Mouse (Mus musculus) cerebellum, adult 2 months (tissue): ENCODE measurements around the gene Maml3. TPM values are rescaled to one million over a fixed set of nuclear protein-coding genes. Genes with fewer than 3 reads are reported as not detected.

Experiments
- DNase-seq, 2 experiments: peaks; one replicate each; pipeline ENCODE4 v3.0.0; 2021
- H3K27ac ChIP-seq: fragments of 200-500 bp; 2 replicates; pipeline ENCODE4 v1.5.1; 2012; ENCODE audit warnings: low read length, control low read depth, inconsistent platforms; ENCODE audit not compliant: insufficient read depth
- H3K27me3 ChIP-seq: fragments of 200-500 bp; 2 replicates; pipeline ENCODE4 v1.6.1; 2012; ENCODE audit warnings: inconsistent platforms, mild to moderate bottlenecking, low read length, moderate library complexity; ENCODE audit not compliant: control insufficient read depth, insufficient read depth
- H3K4me1 ChIP-seq: fragments of 200-500 bp; 2 replicates; pipeline ENCODE4 v1.6.1; 2011; ENCODE audit warnings: low read length; ENCODE audit not compliant: control insufficient read depth, insufficient read depth
- H3K4me3 ChIP-seq: fragments of 200-500 bp; replicated peaks from 2 replicates; pipeline ENCODE3; 2011; ENCODE audit warnings: mild to moderate bottlenecking, low read depth, low read length, control low read depth; ENCODE audit not compliant: insufficient read depth
- CTCF ChIP-seq: fragments of 200-500 bp; IDR thresholded peaks from 2 replicates; pipeline ENCODE4 v1.5.1; 2011; ENCODE audit warnings: low read depth, mild to moderate bottlenecking, control low read depth, low read length, moderate library complexity, borderline replicate concordance; ENCODE audit not compliant: insufficient read depth
- POLR2A ChIP-seq: fragments of 200-500 bp; IDR thresholded peaks from 2 replicates; pipeline ENCODE4 v1.6.1; 2011; ENCODE audit warnings: low read length, control low read depth, borderline replicate concordance; ENCODE audit not compliant: insufficient read depth
- WGBS: fragments of 180-500 bp; shearing (Covaris S2); methylation state at CpG from one replicate; pipeline ENCODE4 v1.1.7; 2018; 5-methylcytosine and 5-hydroxymethylcytosine counted together
- polyA plus RNA-seq: library from polyadenylated mRNA; depleted of rRNA; stranded (reverse); fragments of >200 nt; gene quantifications from 2 replicates; pipeline ENCODE4 v1.2.3, GENCODE M21; 2012

Maml3 gene
- polyA plus RNA-seq, 1 experiment = 6.5 TPM

DNA sequence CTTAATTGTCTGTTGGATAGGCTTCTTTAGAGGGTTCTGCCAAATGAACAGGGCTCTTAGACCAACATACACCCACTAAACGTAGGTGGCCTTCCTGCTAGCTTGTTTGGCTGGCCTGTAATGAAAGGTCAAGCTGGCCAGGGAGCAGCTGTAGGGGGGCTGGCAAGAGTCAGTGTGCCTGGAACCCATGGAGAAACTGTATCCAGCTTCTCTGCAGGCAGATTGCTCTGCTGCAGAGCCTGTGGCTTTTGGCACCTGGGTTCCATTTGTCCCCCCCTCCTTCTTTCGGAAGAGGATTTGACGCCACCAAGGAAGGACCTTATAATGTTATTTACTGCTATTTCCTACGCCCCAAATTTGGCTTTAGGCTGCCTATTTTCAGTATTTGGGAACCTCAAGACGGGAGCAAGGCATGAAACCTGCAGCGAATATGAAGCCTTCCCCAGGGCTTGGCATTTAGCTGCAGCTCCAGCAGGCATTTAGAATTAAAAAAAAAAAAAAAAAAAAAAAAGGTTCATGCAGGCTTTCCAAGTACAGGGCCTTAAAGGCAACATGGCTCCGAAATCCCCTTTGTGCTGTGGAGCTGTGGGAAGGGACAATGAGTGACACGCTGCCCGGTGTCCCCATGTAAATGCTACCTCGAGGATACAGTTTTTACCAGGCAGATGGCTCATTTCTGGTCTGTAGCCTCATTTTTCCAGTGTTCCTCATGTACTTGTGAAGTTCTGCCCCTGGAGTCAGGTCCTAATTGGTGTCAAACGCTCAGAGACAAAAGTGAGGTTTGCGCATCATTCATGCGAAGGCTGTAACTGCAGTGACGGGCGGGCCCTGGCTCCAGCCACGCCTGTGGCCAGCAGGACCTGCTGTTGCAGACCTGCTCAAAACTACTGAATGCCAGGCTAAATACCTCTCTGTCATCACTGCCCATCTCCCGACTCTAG, 356.2 kb downstream of the Maml3 start:
- TF ChIP-seq POLR2A (no peak), CTCF (no peak)
- no peaks in the 10 kb centered on the region for H3K27me3 ChIP-seq
- H3K4me1 ChIP-seq = peaks cover 43% of the 10 kb centered on the region
- no peak overlapping the region for H3K4me3 ChIP-seq
- 42% methylated on average over 17 of the region's 17 CpGs for WGBS
- DNase-seq = peak; percentile 55 to 65
- H3K27ac ChIP-seq = 0 out of 2 replicates have a peak overlapping the region, but pooled peaks have one; percentile 31

DNA sequence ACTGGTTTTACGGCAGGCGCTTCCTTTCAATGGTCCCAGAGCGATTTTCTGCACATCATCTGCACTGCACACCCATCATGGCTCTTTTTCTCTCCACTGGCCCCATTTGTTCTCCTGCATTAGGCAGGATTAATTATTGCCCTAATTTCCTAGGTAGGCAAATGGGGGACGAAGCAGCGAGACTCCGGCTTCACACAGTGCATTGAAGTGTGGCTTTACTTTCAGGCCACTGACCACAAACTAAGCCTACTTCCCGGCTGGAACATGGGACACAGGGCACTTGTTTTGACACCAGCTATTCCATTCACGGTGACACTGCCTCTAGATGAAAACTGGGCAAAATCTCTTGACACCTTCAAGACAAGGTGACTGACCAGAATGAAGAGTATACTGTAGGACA, 358.1 kb downstream of the Maml3 start:
- H3K27me3 ChIP-seq = no peaks in the 10 kb centered on the region
- WGBS = 92% methylated on average over 8 of the region's 8 CpGs
- H3K27ac ChIP-seq = no peak overlapping the region
- peaks cover 34% of the 10 kb centered on the region for H3K4me1 ChIP-seq
- no peak for TF ChIP-seq CTCF
- TF ChIP-seq POLR2A = no peak
- H3K4me3 ChIP-seq = no peak overlapping the region
- no peak for DNase-seq

DNA sequence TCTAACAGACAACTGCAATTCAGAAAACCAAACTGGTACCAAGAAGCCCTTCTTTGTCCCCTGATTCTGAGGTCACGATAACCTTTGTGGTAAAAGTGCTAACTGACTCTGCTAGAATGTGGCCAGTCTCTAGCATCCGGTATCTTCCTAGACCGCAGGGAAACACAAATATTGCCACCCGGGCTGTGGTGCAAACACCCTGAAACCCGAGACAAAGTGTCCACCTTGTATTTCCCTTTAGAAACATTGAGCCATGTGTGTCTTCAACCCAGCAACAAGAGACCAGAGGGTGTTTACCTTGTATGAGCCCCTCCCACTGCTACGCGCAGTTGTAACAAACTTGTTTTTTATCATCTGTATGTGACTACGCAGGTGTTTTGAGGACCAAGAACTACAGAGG, 359.7 kb downstream of the Maml3 start:
- no peak for DNase-seq
- Histone ChIP-seq H3K4me1 (peaks cover 20% of the 10 kb centered on the region), H3K27ac (no peak overlapping the region), H3K4me3 (no peak overlapping the region), H3K27me3 (no peaks in the 10 kb centered on the region)
- TF ChIP-seq CTCF (no peak), POLR2A (no peak)
- WGBS = 94% methylated on average over 8 of the region's 8 CpGs

DNA sequence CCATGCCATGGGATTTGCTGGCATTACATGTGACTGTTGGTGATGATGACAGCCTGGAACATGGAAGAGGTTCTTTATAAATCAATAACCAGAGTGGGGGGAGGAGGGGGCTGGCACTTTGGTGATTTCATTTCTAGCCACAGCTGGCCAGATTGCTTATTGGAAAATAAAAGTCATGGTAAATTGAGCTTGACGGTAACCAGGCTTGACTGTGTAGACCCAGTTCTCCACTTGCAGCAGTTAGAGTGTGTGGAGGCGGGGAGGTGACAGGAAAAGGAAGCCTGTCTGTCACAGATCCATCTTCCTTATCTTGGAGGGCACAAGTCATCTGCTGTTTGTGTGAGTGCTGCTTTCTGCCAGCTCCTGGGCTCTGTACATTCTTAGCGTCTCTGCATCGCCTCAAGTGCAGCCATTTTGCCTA, 360.5 kb downstream of the Maml3 start:
- TF ChIP-seq POLR2A = no peak
- TF ChIP-seq CTCF = no peak
- H3K4me1 ChIP-seq = peaks cover 14% of the 10 kb centered on the region; the same call in 1 of the 2 replicates
- H3K27ac ChIP-seq = no peak overlapping the region
- no peak for DNase-seq
- 94% methylated on average over 4 of the region's 4 CpGs for WGBS
- H3K4me3 ChIP-seq = no peak overlapping the region
- no peaks in the 10 kb centered on the region for H3K27me3 ChIP-seq

DNA sequence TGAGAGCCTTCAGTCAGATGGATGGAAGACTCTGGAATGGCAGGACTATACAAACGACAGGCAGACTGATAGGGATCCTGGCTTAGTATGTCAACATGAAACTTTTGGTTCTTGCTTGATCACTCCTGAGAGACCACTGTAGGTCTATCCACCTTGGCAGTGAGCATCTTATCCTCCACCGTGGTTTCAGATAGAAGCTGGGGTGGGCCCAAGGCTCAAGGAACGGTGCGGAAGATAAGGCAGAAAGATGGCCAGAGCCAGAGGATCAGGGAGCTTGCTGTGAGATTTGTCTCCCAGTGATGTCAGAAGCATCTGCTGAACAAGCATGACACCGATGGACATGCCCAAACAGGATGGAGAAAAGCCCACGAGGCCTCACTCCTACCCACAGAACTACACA, 362.5 kb downstream of the Maml3 start:
- WGBS = 85% methylated on average over 6 of the region's 6 CpGs
- no peak overlapping the region for H3K4me3 ChIP-seq
- no peak for DNase-seq
- H3K27me3 ChIP-seq = no peaks in the 10 kb centered on the region
- TF ChIP-seq CTCF (no peak), POLR2A (no peak)
- no peak overlapping the region for H3K27ac ChIP-seq
- H3K4me1 ChIP-seq = peaks cover 7% of the 10 kb centered on the region; the same call in 1 of the 2 replicates

DNA sequence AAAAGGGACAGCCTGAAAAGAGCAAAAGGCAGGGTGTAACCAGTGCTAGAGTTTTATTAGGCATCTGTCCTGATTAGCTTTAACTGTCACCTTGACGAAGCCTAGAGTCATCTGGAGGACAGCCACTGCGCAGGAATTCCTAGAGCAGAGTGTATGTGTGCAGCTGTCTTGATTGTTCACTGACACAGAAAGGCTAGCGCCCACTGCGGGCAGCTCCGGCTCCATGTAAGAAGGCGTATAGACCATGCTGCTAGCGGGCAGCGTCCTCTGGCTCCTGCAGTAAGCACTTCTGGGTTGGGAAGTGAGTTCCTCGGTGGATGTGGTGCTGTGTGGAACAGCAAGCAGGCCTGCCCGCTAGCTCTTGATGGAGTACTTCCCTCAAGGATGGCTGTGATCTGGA, 363.1 kb downstream of the Maml3 start:
- Histone ChIP-seq H3K4me1 (peaks cover 7% of the 10 kb centered on the region; the same call in 1 of the 2 replicates), H3K27me3 (no peaks in the 10 kb centered on the region), H3K27ac (no peak overlapping the region), H3K4me3 (no peak overlapping the region)
- TF ChIP-seq CTCF (no peak), POLR2A (no peak)
- 90% methylated on average over 10 of the region's 10 CpGs for WGBS
- DNase-seq = no peak

DNA sequence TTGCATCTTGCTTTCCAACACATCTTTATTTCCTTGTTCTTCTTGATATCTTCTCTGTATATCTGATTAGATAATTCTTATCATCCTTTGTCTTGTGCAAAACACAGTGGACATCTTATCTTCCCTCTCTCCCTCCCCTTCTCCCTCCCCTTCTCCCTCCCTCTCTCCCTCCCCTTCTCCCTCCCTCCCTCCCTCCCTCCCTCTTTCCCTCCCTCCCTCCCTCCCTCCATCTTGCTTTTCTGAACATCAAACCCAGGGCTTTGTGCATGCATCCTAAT, 365.1 kb downstream of the Maml3 start:
- no peak overlapping the region for H3K27ac ChIP-seq
- DNase-seq = no peak

More for the DNA sequence above, 365.1 kb downstream of the Maml3 start:
- H3K4me1 ChIP-seq = peaks cover 7% of the 10 kb centered on the region; the same call in 1 of the 2 replicates
- H3K4me3 ChIP-seq = no peak overlapping the region
- no peak for TF ChIP-seq POLR2A
- TF ChIP-seq CTCF = no peak
- no peaks in the 10 kb centered on the region for H3K27me3 ChIP-seq
